Mouse (Mus musculus) cerebellum, adult 9-10 months (tissue): ENCODE measurements around the gene Nptxr.

Experiments
- DNase-seq: peaks from one replicate; pipeline ENCODE4 v3.0.0; 2022

Gene Nptxr

GRCm38 (mm10) chr15:79804352-79805071, at the start of gene Nptxr:
Nptxr (minus strand) TSS chr15:79804766.
- no peak for DNase-seq

- DNase-seq: no peak
Measured at GRCm38 (mm10) chr15:79850143-79850542, 45.6 kb upstream of the Nptxr start.

GRCm38 (mm10) chr15:79847100-79847499, 42.5 kb upstream of the Nptxr start:
- DNase-seq: no peak

- no peak for DNase-seq
Measured at GRCm38 (mm10) chr15:79845986-79846385, 41.4 kb upstream of the Nptxr start.

GRCm38 (mm10) chr15:79842985-79843384, 38.4 kb upstream of the Nptxr start:
- no peak for DNase-seq

- DNase-seq: no peak
Measured at GRCm38 (mm10) chr15:79840281-79840680, 35.7 kb upstream of the Nptxr start.

- peak; percentile 57 for DNase-seq
Measured at GRCm38 (mm10) chr15:79834881-79835260, 30.3 kb upstream of the Nptxr start.

GRCm38 (mm10) chr15:79834130-79834880, 29.7 kb upstream of the Nptxr start, which contains the start of the genes Npcd and Cbx6:
Npcd (minus strand) TSS chr15:79834237.
Cbx6 (minus strand) TSS chr15:79834688.
- peak; percentile 97 for DNase-seq

GRCm38 (mm10) chr15:79833251-79834050, 28.9 kb upstream of the Nptxr start:
- DNase-seq: peak; percentile 67

- peak; percentile 86 for DNase-seq
Measured at GRCm38 (mm10) chr15:79832064-79832900, 27.7 kb upstream of the Nptxr start.

- DNase-seq: peak; percentile 90
Measured at GRCm38 (mm10) chr15:79830388-79830787, 25.8 kb upstream of the Nptxr start.

- DNase-seq: peak; percentile 64
Measured at GRCm38 (mm10) chr15:79829431-79829830, 24.9 kb upstream of the Nptxr start.

- DNase-seq: peak; percentile 75
Measured at GRCm38 (mm10) chr15:79828366-79829035, 23.9 kb upstream of the Nptxr start.

GRCm38 (mm10) chr15:79827778-79828210, 23.2 kb upstream of the Nptxr start:
- peak; percentile 61 for DNase-seq

- peak; percentile 61 for DNase-seq
Measured at GRCm38 (mm10) chr15:79827061-79827777, 22.7 kb upstream of the Nptxr start.

GRCm38 (mm10) chr15:79826221-79826935, 21.8 kb upstream of the Nptxr start:
- peak; percentile 56 for DNase-seq

- peak; percentile 71 for DNase-seq
Measured at GRCm38 (mm10) chr15:79825146-79825825, 20.7 kb upstream of the Nptxr start.

- DNase-seq: peak; percentile 50
Measured at GRCm38 (mm10) chr15:79823588-79824280, 19.2 kb upstream of the Nptxr start.
